Mouse (Mus musculus): ENCODE data around the gene Sycn. TPM values are rescaled to one million over a fixed set of nuclear protein-coding genes. Genes with fewer than 3 reads are reported as not detected.
A peak's percentile ranks its signal among the peaks of the same experiment; 100 is the strongest.

Gene Sycn
- total and polyA plus RNA-seq, 2 experiments from 2014 or later, result not detected

GRCm38 (mm10) chr7:28567539-28567938 lies 26.9 kb downstream of the Sycn start:
- DNase-seq, result no peak
- H3K4me1 ChIP-seq (ENCODE audit: insufficient read depth), result no peaks in the 10 kb centered on the region
- no peak overlapping the region for H3K4me3 ChIP-seq (ENCODE audit: low read depth, low read length)
- H3K36me3 ChIP-seq (ENCODE audit: insufficient read depth), result peaks cover 48% of the 10 kb centered on the region
- no peak overlapping the region for H3K9ac ChIP-seq
- H3K4me2 ChIP-seq (ENCODE audit: low read depth), result no peak overlapping the region
- whole genome bisulfite sequencing, result 90% methylated on average over 4 of the region's 4 CpGs
- H3K27ac ChIP-seq (ENCODE audit: low read depth, low read length), result no peak overlapping the region
- ATAC-seq, result no peak
- H3K9me3 ChIP-seq (ENCODE audit: low read length), result no peaks in the 10 kb centered on the region
- TF ChIP-seq CTCF (IDR thresholded peaks at IDR 0.05; ENCODE audit: low read depth), result no peak
- H3K27me3 ChIP-seq (ENCODE audit: insufficient read depth, low read length), result no peaks in the 10 kb centered on the region

- no peaks in the 10 kb centered on the region for H3K9me3 ChIP-seq (ENCODE audit: low read length)
- no peak overlapping the region for H3K4me3 ChIP-seq (ENCODE audit: low read depth, low read length)
- TF ChIP-seq CTCF (IDR thresholded peaks at IDR 0.05; ENCODE audit: low read depth), result peak; percentile 81
- H3K4me2 ChIP-seq (ENCODE audit: low read depth), result no peak overlapping the region
- H3K36me3 ChIP-seq (ENCODE audit: insufficient read depth), result peaks cover 40% of the 10 kb centered on the region
- ATAC-seq, result no peak; the same call in 1 of the 2 replicates
- no peaks in the 10 kb centered on the region for H3K4me1 ChIP-seq (ENCODE audit: insufficient read depth)
- no peak overlapping the region for H3K27ac ChIP-seq (ENCODE audit: low read depth, low read length)
- peak; percentile 59 for DNase-seq
- H3K27me3 ChIP-seq (ENCODE audit: insufficient read depth, low read length), result no peaks in the 10 kb centered on the region
- no peak overlapping the region for H3K9ac ChIP-seq
These were observed 27.6 kb downstream of the Sycn start for GRCm38 (mm10) chr7:28568253-28568652.

- no peak for ATAC-seq
- no peak for TF ChIP-seq CTCF (IDR thresholded peaks at IDR 0.05; ENCODE audit: low read depth)
- DNase-seq, result no peak
- Histone ChIP-seq H3K9me3 (ENCODE audit: low read length) (no peaks in the 10 kb centered on the region), H3K4me1 (ENCODE audit: insufficient read depth) (no peaks in the 10 kb centered on the region), H3K36me3 (ENCODE audit: insufficient read depth) (peaks cover 24% of the 10 kb centered on the region), H3K27me3 (ENCODE audit: insufficient read depth, low read length) (no peaks in the 10 kb centered on the region), H3K9ac (no peak overlapping the region), H3K4me2 (ENCODE audit: low read depth) (no peak overlapping the region), H3K4me3 (ENCODE audit: low read depth, low read length) (no peak overlapping the region), H3K27ac (ENCODE audit: low read depth, low read length) (no peak overlapping the region)
- 61% methylated on average over 12 of the region's 12 CpGs for WGBS
These were observed 29.8 kb downstream of the Sycn start for GRCm38 (mm10) chr7:28570291-28570981.

GRCm38 (mm10) chr7:28570982-28571682 lies 30.4 kb downstream of the Sycn start:
- DNase-seq (peak; percentile 41), ATAC-seq (no peak)
- Histone ChIP-seq H3K27ac (ENCODE audit: low read depth, low read length) (no peak overlapping the region), H3K4me2 (ENCODE audit: low read depth) (no peak overlapping the region), H3K4me3 (ENCODE audit: low read depth, low read length) (no peak overlapping the region), H3K9ac (no peak overlapping the region), H3K4me1 (ENCODE audit: insufficient read depth) (no peaks in the 10 kb centered on the region), H3K27me3 (ENCODE audit: insufficient read depth, low read length) (no peaks in the 10 kb centered on the region), H3K9me3 (ENCODE audit: low read length) (no peaks in the 10 kb centered on the region), H3K36me3 (ENCODE audit: insufficient read depth) (peaks cover 24% of the 10 kb centered on the region)
- no peak for TF ChIP-seq CTCF (IDR thresholded peaks at IDR 0.05; ENCODE audit: low read depth)
- 50% methylated on average over 5 of the region's 5 CpGs for WGBS

- ATAC-seq, result no peak
- H3K9ac ChIP-seq, result no peak overlapping the region
- no peak for DNase-seq
- H3K4me2 ChIP-seq (ENCODE audit: low read depth), result no peak overlapping the region
- no peak overlapping the region for H3K4me3 ChIP-seq (ENCODE audit: low read depth, low read length)
- TF ChIP-seq CTCF (IDR thresholded peaks at IDR 0.05; ENCODE audit: low read depth), result no peak
- 92% methylated on average over 5 of the region's 5 CpGs for WGBS
- H3K36me3 ChIP-seq (ENCODE audit: insufficient read depth), result peaks cover 9% of the 10 kb centered on the region; the same call in 1 of the 2 replicates
- no peaks in the 10 kb centered on the region for H3K4me1 ChIP-seq (ENCODE audit: insufficient read depth)
- H3K27me3 ChIP-seq (ENCODE audit: insufficient read depth, low read length), result no peaks in the 10 kb centered on the region
- no peak overlapping the region for H3K27ac ChIP-seq (ENCODE audit: low read depth, low read length)
- H3K9me3 ChIP-seq (ENCODE audit: low read length), result no peaks in the 10 kb centered on the region
These were observed 32.0 kb downstream of the Sycn start for GRCm38 (mm10) chr7:28572689-28573088.

GRCm38 (mm10) chr7:28573236-28573635 lies 32.6 kb downstream of the Sycn start:
- Histone ChIP-seq H3K27me3 (ENCODE audit: insufficient read depth, low read length) (no peaks in the 10 kb centered on the region), H3K36me3 (ENCODE audit: insufficient read depth) (peaks cover 7% of the 10 kb centered on the region; the same call in 1 of the 2 replicates), H3K4me2 (ENCODE audit: low read depth) (no peak overlapping the region), H3K4me3 (ENCODE audit: low read depth, low read length) (no peak overlapping the region), H3K4me1 (ENCODE audit: insufficient read depth) (no peaks in the 10 kb centered on the region), H3K9me3 (ENCODE audit: low read length) (no peaks in the 10 kb centered on the region), H3K27ac (ENCODE audit: low read depth, low read length) (no peak overlapping the region), H3K9ac (no peak overlapping the region)
- WGBS, result 92% methylated on average over 3 of the region's 3 CpGs
- TF ChIP-seq CTCF (IDR thresholded peaks at IDR 0.05; ENCODE audit: low read depth), result no peak
- DNase-seq (no peak), ATAC-seq (no peak)

- H3K4me1 ChIP-seq (ENCODE audit: insufficient read depth), result no peaks in the 10 kb centered on the region
- H3K36me3 ChIP-seq (ENCODE audit: insufficient read depth), result no peaks in the 10 kb centered on the region
- WGBS, result 91% methylated on average over 11 of the region's 11 CpGs
- DNase-seq, result no peak
- no peak for TF ChIP-seq CTCF (IDR thresholded peaks at IDR 0.05; ENCODE audit: low read depth)
- no peak for ATAC-seq
- H3K27ac ChIP-seq (ENCODE audit: low read depth, low read length), result no peak overlapping the region
- H3K9ac ChIP-seq, result no peak overlapping the region
- no peaks in the 10 kb centered on the region for H3K9me3 ChIP-seq (ENCODE audit: low read length)
- no peak overlapping the region for H3K4me2 ChIP-seq (ENCODE audit: low read depth)
- no peaks in the 10 kb centered on the region for H3K27me3 ChIP-seq (ENCODE audit: insufficient read depth, low read length)
- H3K4me3 ChIP-seq (ENCODE audit: low read depth, low read length), result no peak overlapping the region
These were observed 34.9 kb downstream of the Sycn start for GRCm38 (mm10) chr7:28575597-28575996.

Measured in forebrain, postnatal 0 days (tissue).